Mouse (Mus musculus) kidney, adult 9 months (tissue): ENCODE measurements at regions not wholly inside any gene's neighbourhood (a gene's known extent, or its start where the extent isn't known, plus 50 kb on each side); places are given as distances from the start of the nearest gene placed in this dataset.
A peak's percentile ranks its signal among the peaks of the same experiment; 100 is the strongest.

Source experiments
- DNase-seq: peaks from one replicate; pipeline ENCODE4 v3.0.0; 2022

GRCm38 (mm10) chr12:64736008-64736663 lies 181.6 kb upstream of the Gm527 start:
- DNase-seq = peak; percentile 75

- no peak for DNase-seq
Measured at GRCm38 (mm10) chr12:64703419-64703818, 214.3 kb upstream of the Gm527 start.

GRCm38 (mm10) chr12:64701066-64701465 lies 216.6 kb upstream of the Gm527 start:
- no peak for DNase-seq

GRCm38 (mm10) chr12:64695343-64695742 lies 220.9 kb upstream of the Fscb start:
- DNase-seq = no peak

- no peak for DNase-seq
Measured at GRCm38 (mm10) chr12:64692196-64693169, 218.0 kb upstream of the Fscb start.

- DNase-seq = no peak
Measured at GRCm38 (mm10) chr12:64689642-64690041, 215.2 kb upstream of the Fscb start.

- no peak for DNase-seq
Measured at GRCm38 (mm10) chr12:64688618-64689017, 214.1 kb upstream of the Fscb start.

- DNase-seq = no peak
Measured at GRCm38 (mm10) chr12:64640864-64641416, 166.4 kb upstream of the Fscb start.

GRCm38 (mm10) chr12:64614877-64615276 lies 140.4 kb upstream of the Fscb start:
- no peak for DNase-seq
